Mouse (Mus musculus) frontal cortex, postnatal 36 days (tissue): Measurements from ENCODE around the gene Zbed5.
"Not testable (repeated sequence)": the region's sequence is repeated elsewhere in the genome, so short reads cannot be mapped to it uniquely, and the experiment has no call there.

Source experiments
- DNase-seq, 2 experiments: peaks; one replicate each; pipeline ENCODE4 v3.0.0; 2022; ENCODE audit warnings: low spot score in 2 of 2

Gene Zbed5

GRCm38 (mm10) chr5:129908242-129908965 is 12.9 kb downstream of the Zbed5 start, which contains the start of gene Nupr1l:
Nupr1l (plus strand) TSS chr5:129908540.
- peak; percentile 84 to 89 for DNase-seq

- DNase-seq: no peak
Observed at GRCm38 (mm10) chr5:129909147-129909546, 13.6 kb downstream of the Zbed5 start.

- no peak for DNase-seq
Observed at GRCm38 (mm10) chr5:129909591-129909990, 14.1 kb downstream of the Zbed5 start.

- DNase-seq: no peak
Observed at GRCm38 (mm10) chr5:129914024-129914423, 18.5 kb downstream of the Zbed5 start.

- DNase-seq: not testable (repeated sequence)
Observed at GRCm38 (mm10) chr5:129915491-129915890, 20.0 kb downstream of the Zbed5 start.

GRCm38 (mm10) chr5:129918065-129918651 is 22.6 kb downstream of the Zbed5 start:
- no peak for DNase-seq

- no peak for DNase-seq
Observed at GRCm38 (mm10) chr5:129918752-129919151, 23.2 kb downstream of the Zbed5 start.

GRCm38 (mm10) chr5:129919320-129919719 is 23.8 kb downstream of the Zbed5 start:
- DNase-seq: no peak

GRCm38 (mm10) chr5:129921972-129922371 is 26.4 kb downstream of the Zbed5 start:
- DNase-seq: no peak

- no peak for DNase-seq
Observed at GRCm38 (mm10) chr5:129924820-129925452, 29.4 kb downstream of the Zbed5 start.

- DNase-seq: no peak
Observed at GRCm38 (mm10) chr5:129925933-129926332, 30.4 kb downstream of the Zbed5 start.

- DNase-seq: no peak
Observed at GRCm38 (mm10) chr5:129929924-129930855, 34.7 kb downstream of the Zbed5 start.

GRCm38 (mm10) chr5:129936941-129937340 is 41.4 kb downstream of the Zbed5 start:
- DNase-seq: no peak

GRCm38 (mm10) chr5:129940281-129940680 is 44.8 kb downstream of the Zbed5 start:
- DNase-seq: no peak

GRCm38 (mm10) chr5:129940736-129941494 is 45.4 kb downstream of the Zbed5 start:
- no peak for DNase-seq

- peak; percentile 96 to 97 for DNase-seq
Observed at GRCm38 (mm10) chr5:129941495-129942045, 46.0 kb downstream of the Zbed5 start, which contains the start of gene Vkorc1l1. Vkorc1l1 (plus strand) TSS chr5:129941970.

- peak in 1 of 2 experiments; percentile 9 for DNase-seq
Observed at GRCm38 (mm10) chr5:129942073-129942939, 46.8 kb downstream of the Zbed5 start.

GRCm38 (mm10) chr5:129943402-129943801 is 47.9 kb downstream of the Zbed5 start:
- no peak for DNase-seq

GRCm38 (mm10) chr5:129947528-129948033 is 52.1 kb downstream of the Zbed5 start:
- no peak for DNase-seq
